Mouse (Mus musculus) fibroblast of lung, adult 2 months (primary cell): Measurements from ENCODE around the gene Srrm1.

Experiments used
- DNase-seq: peaks from one replicate; pipeline ENCODE4 v3.0.0-alpha.2; 2011; ENCODE audit warnings: low read depth

The Srrm1 gene

DNA sequence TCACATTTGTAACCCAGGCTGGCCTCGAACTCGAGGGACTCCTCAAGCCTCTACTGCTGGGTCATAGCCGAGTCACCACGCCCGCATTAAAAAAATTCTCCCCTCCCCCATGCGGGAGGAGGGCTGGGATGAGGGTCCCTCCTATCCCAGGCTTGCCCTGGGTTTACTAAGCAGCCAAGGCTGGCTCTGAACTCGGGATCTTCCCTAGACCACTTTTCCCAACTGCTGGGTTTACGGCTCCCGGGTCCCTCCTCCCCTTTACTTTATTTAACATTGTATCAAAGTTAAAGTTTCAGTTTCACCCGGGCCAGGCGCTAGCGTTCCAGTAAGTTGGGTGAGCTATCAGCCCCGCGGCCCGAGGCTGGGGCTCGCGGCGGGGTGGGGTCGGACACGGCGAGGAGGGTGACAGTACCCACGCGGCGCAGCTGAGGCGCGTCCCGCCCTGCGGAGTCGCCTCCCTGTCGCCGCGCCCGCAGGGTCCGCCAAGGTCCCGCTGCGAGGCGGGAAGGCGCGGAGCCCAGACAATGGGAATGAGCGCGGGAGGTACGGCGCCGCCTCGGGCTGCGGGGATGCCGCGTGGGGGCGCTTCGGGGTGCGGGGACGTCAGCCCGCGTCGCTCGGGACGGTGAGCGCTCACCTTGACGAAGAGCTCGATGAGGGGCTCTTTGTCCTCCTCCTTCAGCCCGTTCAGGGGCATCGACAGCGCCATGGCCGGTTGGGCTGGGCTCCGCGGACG, 81.1 kb downstream of the Srrm1 start:
- DNase-seq, result no peak

DNA sequence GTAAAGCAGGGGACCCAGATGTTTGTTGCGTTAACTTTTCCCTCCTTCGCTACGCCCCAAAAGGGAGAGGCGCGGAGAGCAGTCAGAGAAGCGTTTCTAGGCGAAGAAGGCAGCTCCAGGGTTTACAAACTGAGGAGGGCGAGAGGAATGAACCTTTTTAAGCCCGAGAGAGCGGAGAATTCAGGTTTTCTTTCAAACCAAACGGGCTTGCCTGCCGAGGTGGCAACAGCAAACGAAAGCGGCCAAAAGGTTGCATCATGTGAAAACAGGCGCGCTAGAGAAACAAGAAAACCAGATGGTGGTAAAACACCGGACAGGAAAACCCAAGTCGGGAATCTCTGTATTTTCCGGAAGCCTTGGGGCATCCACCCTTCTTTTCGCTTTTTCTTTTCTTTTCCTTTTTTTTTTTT, 81.7 kb downstream of the Srrm1 start:
- no peak for DNase-seq
